Mouse (Mus musculus): ENCODE data around the gene Sipa1l1. TPM values are rescaled to one million over a fixed set of nuclear protein-coding genes. Genes with fewer than 3 reads are reported as not detected.

The Sipa1l1 gene
- 8.2 and 13.8 TPM in 2 replicates for polyA plus RNA-seq (2012; rRNA removed; ENCODE audit: low replicate concordance)

DNA sequence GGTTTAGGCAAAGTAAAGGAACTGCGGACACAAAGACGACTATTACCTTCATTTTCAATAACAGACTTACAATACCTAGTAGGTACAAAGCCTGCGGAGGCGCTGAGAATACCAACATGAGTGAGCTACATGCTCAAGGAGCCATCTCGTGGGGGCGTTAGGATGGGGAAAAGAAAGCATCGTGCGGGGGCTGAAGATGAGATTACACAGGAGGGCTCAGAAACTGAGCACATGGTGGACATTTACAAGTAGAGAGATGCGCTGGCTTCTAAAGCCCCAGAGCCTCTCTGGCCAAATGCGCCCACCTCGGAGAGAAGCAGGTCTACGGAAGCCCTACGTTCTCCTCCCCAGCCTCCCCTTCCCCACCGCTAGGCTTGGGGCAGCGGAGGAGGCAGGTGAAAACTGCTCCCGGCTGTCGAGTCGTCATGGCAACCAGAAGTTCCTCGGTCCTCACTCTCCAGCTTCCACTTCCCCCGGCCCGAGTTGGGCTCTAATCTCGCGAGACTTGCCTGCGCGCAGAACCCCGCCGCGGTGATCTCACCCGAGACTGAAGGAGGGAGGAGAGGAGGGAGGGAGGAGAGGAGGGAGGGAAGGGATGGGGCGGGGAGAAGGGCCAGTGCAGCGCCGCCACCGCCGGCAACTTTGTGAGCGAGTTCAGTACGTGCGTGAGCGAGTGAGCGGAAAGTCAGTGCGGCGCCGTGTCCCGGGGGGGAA, at the start of gene Sipa1l1:
Gene Sipa1l1 (plus strand): TSS at position 501 of the 714 bp plus-strand sequence.

